Mouse (Mus musculus) stomach, embryonic 14.5 days (tissue): ENCODE results near the gene B3galt1. TPM values are rescaled to one million over a fixed set of nuclear protein-coding genes. Genes with fewer than 3 reads are reported as not detected.
A peak's percentile ranks its signal among the peaks of the same experiment; 100 is the strongest.

Experiments used
- ATAC-seq: fragments of 200-750 bp; cut with Nextera tagmentation; 2 replicates; pipeline ENCODE4 v1.8.0; 2017; ENCODE audit warnings: low read depth, moderate TSS enrichment; ENCODE audit not compliant: insufficient number of reproducible peaks, insufficient read depth, low FRiP score
- H3K27ac ChIP-seq: fragments of 300-500 bp; sonication (generic); 2 replicates; pipeline ENCODE4 v1.5.1; 2014; ENCODE audit warnings: mild to moderate bottlenecking, low read length, moderate library complexity, mixed read lengths
- H3K27me3 ChIP-seq: fragments of 300-500 bp; sonication (generic); 2 replicates; pipeline ENCODE4 v1.6.1; 2014; ENCODE audit warnings: low read length, control low read depth, mixed read lengths; ENCODE audit not compliant: control insufficient read depth, insufficient read depth
- H3K36me3 ChIP-seq: fragments of 300-500 bp; sonication (generic); 2 replicates; pipeline ENCODE4 v1.6.1; 2014; ENCODE audit warnings: mild to moderate bottlenecking, control low read depth, low read length, moderate library complexity, mixed read lengths; ENCODE audit not compliant: control insufficient read depth, insufficient read depth
- H3K4me1 ChIP-seq: fragments of 300-500 bp; sonication (generic); 2 replicates; pipeline ENCODE4 v1.6.1; 2014; ENCODE audit warnings: low read length, control low read depth, mixed read lengths; ENCODE audit not compliant: control insufficient read depth, insufficient read depth
- H3K4me2 ChIP-seq: fragments of 300-500 bp; sonication (generic); replicated peaks from 2 replicates; pipeline ENCODE4 v1.6.1; 2014; ENCODE audit warnings: low read depth, low read length, control low read depth
- H3K4me3 ChIP-seq: fragments of 300-500 bp; sonication (generic); 2 replicates; pipeline ENCODE4 v1.5.1; 2014; ENCODE audit warnings: low read depth, low read length, control low read depth
- H3K9ac ChIP-seq: fragments of 300-500 bp; sonication (generic); replicated peaks from 2 replicates; pipeline ENCODE4 v1.6.1; 2014; ENCODE audit warnings: low read depth, mild to moderate bottlenecking, control low read depth, low read length, moderate library complexity, mixed read lengths
- H3K9me3 ChIP-seq: fragments of 300-500 bp; sonication (generic); 2 replicates; pipeline ENCODE4 v1.6.1; 2016; ENCODE audit warnings: low read depth, low read length, control low read depth; ENCODE audit not compliant: control insufficient read depth
- WGBS: fragments of 180-500 bp; shearing (Covaris S2); extraction: QIAGEN DNeasy Blood & Tissue Kit; methylation state at CpG from one replicate; pipeline ENCODE4 v1.1.7; 2014; 5-methylcytosine and 5-hydroxymethylcytosine counted together
- microRNA-seq: library from miRNA; unstranded; fragments of <30 nt; microRNA quantifications from one replicate; pipeline ENCODE4, GENCODE M21; 2016
- polyA plus RNA-seq: library from polyadenylated mRNA; unstranded; fragments of >200 nt; fragmentation: Nextera tagmentation; extraction: Ambion mirVana; gene quantifications from 2 replicates; pipeline ENCODE4 v1.2.1, GENCODE M21; 2014

B3galt1 gene
- polyA plus RNA-seq, 1 experiment from 2014 or later = 11.7 TPM

DNA sequence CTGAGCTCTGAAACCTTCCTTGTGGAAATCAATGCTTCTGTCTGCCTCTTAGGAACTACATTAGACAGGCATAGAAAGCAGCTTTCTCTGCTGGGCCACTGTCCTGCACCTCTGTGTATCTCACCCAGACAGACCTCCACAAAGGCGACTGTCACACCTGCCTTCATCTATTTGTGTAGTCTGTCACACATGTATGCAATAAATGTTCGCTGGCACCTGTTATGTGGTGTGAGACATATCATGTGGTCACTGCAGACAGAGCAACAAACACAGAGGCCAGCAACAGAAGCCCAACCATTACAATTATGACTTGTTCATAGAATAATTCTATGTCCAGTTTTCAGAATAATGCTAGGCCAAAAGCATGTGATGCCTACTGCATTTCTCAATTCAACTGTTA, 575.4 kb downstream of the B3galt1 start:
- Histone ChIP-seq H3K27ac (no peak overlapping the region), H3K4me3 (no peak overlapping the region), H3K4me2 (no peak overlapping the region), H3K9ac (no peak overlapping the region), H3K4me1 (no peaks in the 10 kb centered on the region), H3K27me3 (no peaks in the 10 kb centered on the region), H3K36me3 (no peaks in the 10 kb centered on the region), H3K9me3 (peaks cover 8% of the 10 kb centered on the region; the same call in 1 of the 2 replicates)
- 88% methylated on average over 2 of the region's 2 CpGs for WGBS
- ATAC-seq = no peak

DNA sequence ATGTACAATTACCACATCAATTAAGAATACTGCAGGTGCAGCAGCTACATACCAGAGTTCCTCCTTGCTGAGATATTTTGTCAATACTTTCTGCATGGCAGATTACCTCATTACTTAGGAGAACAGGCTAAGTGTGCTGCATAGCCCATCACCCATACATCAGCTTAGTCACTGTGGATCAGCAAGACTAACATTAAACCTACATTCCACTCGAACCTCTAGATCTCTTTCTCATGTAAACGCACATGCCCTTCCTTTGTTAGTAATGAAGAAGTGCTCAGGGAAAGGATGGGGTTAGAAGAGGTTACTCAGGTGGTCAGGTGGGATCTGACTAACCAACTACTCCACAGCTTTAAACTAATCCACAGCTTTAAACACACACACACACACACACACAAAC, 577.6 kb downstream of the B3galt1 start:
- Histone ChIP-seq H3K4me2 (no peak overlapping the region), H3K4me3 (no peak overlapping the region), H3K9me3 (peaks cover 7% of the 10 kb centered on the region; the same call in 1 of the 2 replicates), H3K36me3 (no peaks in the 10 kb centered on the region), H3K4me1 (no peaks in the 10 kb centered on the region), H3K27ac (no peak overlapping the region), H3K9ac (no peak overlapping the region), H3K27me3 (no peaks in the 10 kb centered on the region)
- no peak for ATAC-seq
- 59% methylated on average over 2 of the region's 2 CpGs for WGBS

GRCm38 (mm10) chr2:68159751-68160150, 594.1 kb downstream of the B3galt1 start:
- ATAC-seq = no peak
- Histone ChIP-seq H3K4me1 (no peaks in the 10 kb centered on the region), H3K27me3 (no peaks in the 10 kb centered on the region), H3K36me3 (no peaks in the 10 kb centered on the region), H3K9ac (no peak overlapping the region), H3K4me3 (no peak overlapping the region), H3K4me2 (no peak overlapping the region), H3K27ac (no peak overlapping the region), H3K9me3 (no peaks in the 10 kb centered on the region)
- WGBS = 86% methylated on average over 5 of the region's 5 CpGs

DNA sequence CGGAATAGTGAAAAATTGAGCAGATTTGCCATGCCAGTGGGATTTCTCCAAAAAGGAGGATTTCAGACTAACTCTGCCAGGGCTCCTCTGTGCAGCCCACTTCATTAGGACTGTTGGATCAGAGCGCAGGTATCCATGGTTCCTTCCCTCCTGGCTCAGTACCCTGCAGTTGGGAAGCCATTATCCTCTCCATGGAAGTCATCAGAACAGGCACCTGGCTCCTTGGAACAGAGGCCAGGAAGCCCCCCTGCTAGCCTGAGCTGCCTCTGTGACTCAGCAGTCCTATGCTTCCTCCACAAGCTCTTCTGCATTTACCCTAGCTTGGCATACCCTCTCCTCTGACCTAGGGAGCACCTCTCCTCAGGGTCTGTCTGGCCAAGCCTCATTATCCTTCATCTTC, 594.9 kb downstream of the B3galt1 start:
- Histone ChIP-seq H3K27me3 (no peaks in the 10 kb centered on the region), H3K9me3 (no peaks in the 10 kb centered on the region), H3K4me3 (no peak overlapping the region), H3K9ac (no peak overlapping the region), H3K36me3 (no peaks in the 10 kb centered on the region), H3K27ac (no peak overlapping the region), H3K4me1 (no peaks in the 10 kb centered on the region), H3K4me2 (no peak overlapping the region)
- 89% methylated on average over 2 of the region's 2 CpGs for WGBS
- no peak for ATAC-seq

DNA sequence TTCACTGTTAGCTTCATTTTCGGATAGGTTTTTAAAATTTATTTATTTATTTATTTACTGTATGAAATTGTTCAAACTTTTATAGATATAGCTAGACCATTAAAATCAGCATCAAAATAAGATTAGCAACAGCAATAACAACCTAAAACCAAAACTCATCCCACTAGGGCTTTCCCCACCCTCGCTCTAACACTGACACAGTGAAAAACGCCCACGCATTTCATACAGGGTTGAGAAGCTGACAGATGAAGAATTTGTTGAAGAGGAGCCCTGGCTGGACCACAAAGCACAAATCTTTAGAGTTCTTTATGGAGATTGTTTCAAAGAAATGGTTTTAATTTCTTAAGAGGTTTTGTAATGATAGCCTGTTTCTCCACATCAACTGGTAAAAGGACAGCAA, 596.3 kb downstream of the B3galt1 start:
- Histone ChIP-seq H3K4me2 (no peak overlapping the region), H3K4me3 (no peak overlapping the region), H3K4me1 (no peaks in the 10 kb centered on the region), H3K9ac (no peak overlapping the region), H3K9me3 (no peaks in the 10 kb centered on the region), H3K36me3 (no peaks in the 10 kb centered on the region), H3K27me3 (no peaks in the 10 kb centered on the region), H3K27ac (no peak overlapping the region)
- WGBS = 84% methylated on average over 4 of the region's 4 CpGs
- no peak for ATAC-seq

DNA sequence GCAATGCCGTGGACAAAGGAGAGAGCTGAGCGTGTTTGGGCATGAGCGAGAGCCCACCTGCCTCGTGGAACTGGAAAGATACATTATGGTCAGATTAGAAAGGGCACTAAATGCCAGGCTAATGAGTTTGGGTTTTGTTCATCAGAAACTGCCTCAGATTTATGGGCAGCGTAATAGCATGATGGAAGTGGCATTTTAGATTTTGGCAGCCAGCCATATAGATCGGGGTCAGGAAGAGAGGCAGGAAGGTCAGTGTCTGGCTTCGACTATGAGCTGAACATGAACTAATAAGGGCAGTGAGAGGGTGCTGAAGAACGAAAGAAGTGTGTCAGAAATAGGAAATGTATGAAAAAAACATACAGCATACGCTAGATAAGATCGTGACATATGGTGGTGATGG, 605.6 kb downstream of the B3galt1 start:
- Histone ChIP-seq H3K27ac (no peak overlapping the region), H3K9ac (no peak overlapping the region), H3K4me1 (no peaks in the 10 kb centered on the region), H3K27me3 (no peaks in the 10 kb centered on the region), H3K36me3 (no peaks in the 10 kb centered on the region), H3K4me2 (no peak overlapping the region), H3K9me3 (no peaks in the 10 kb centered on the region), H3K4me3 (no peak overlapping the region)
- WGBS = 68% methylated on average over 10 of the region's 10 CpGs
- ATAC-seq = no peak

Small RNA genes within 50 kb of the gene (microRNA-seq; reads per million reads assigned to microRNA genes)
- gene Mir6335 = not detected
- 3.1 reads per million, percentile 6 among the genes with 10 or more reads in this experiment for gene Mir7224

Other genes with a start within 250 kb of the B3galt1 start
- gene Gm21830, start 152.1 kb upstream of the B3galt1 start, polyA plus RNA-seq = not detected in 2 replicates
- gene Gm26727, start 132.7 kb upstream of the B3galt1 start, polyA plus RNA-seq = not detected in 2 replicates
- not detected in 2 replicates for gene Xirp2, start 119.9 kb upstream of the B3galt1 start, polyA plus RNA-seq